Mouse (Mus musculus): ENCODE results near the gene E130309D02Rik.

E130309D02Rik gene

GRCm38 (mm10) chr5:143264689-143265088 lies 50.5 kb downstream of the E130309D02Rik start:
- no peak for DNase-seq

- peak; percentile 38 for DNase-seq
Observed at GRCm38 (mm10) chr5:143261636-143262035, 53.5 kb downstream of the E130309D02Rik start.

- no peak for DNase-seq
Observed at GRCm38 (mm10) chr5:143255802-143256201, 59.4 kb downstream of the E130309D02Rik start.

GRCm38 (mm10) chr5:143255131-143255519 lies 60.0 kb downstream of the E130309D02Rik start:
- no peak for DNase-seq

GRCm38 (mm10) chr5:143254487-143255130 lies 60.6 kb downstream of the E130309D02Rik start:
- DNase-seq: peak; percentile 36

- DNase-seq: peak; percentile 68
Observed at GRCm38 (mm10) chr5:143253881-143254486, 61.2 kb downstream of the E130309D02Rik start.

GRCm38 (mm10) chr5:143253186-143253880 lies 61.8 kb downstream of the E130309D02Rik start:
- DNase-seq: peak; percentile 55

- no peak for DNase-seq
Observed at GRCm38 (mm10) chr5:143252791-143253185, 62.4 kb downstream of the E130309D02Rik start.

GRCm38 (mm10) chr5:143252039-143252438 lies 63.1 kb downstream of the E130309D02Rik start:
- no peak for DNase-seq

Data from right cerebral cortex, postnatal 25 days (tissue).